Mouse (Mus musculus) ES-E14 (cell line): ENCODE data around the gene Cdc42bpa.

Source experiments
- CHD2 ChIP-seq: IDR thresholded peaks from 2 replicates; pipeline ENCODE4 v1.6.1; 2014; ENCODE audit warnings: mild to moderate bottlenecking, low read depth, low read length, inconsistent platforms
- HCFC1 ChIP-seq: IDR thresholded peaks from 2 replicates; pipeline ENCODE4 v1.6.1; 2012; ENCODE audit warnings: low read length, inconsistent platforms, borderline replicate concordance; ENCODE audit not compliant: insufficient read depth
- MAFK ChIP-seq: IDR thresholded peaks from 2 replicates; pipeline ENCODE4 v1.6.1; 2014; ENCODE audit warnings: mild to moderate bottlenecking, low read depth, low read length, inconsistent platforms; ENCODE audit not compliant: insufficient read depth
- ZC3H11A ChIP-seq: IDR thresholded peaks from 2 replicates; pipeline ENCODE4 v1.6.1; 2012; ENCODE audit warnings: low read depth, mild to moderate bottlenecking, inconsistent platforms, low read length, borderline replicate concordance
- ZNF384 ChIP-seq: IDR thresholded peaks from 2 replicates; pipeline ENCODE4 v1.6.1; 2012; ENCODE audit warnings: low read depth, low read length, inconsistent platforms

DNA sequence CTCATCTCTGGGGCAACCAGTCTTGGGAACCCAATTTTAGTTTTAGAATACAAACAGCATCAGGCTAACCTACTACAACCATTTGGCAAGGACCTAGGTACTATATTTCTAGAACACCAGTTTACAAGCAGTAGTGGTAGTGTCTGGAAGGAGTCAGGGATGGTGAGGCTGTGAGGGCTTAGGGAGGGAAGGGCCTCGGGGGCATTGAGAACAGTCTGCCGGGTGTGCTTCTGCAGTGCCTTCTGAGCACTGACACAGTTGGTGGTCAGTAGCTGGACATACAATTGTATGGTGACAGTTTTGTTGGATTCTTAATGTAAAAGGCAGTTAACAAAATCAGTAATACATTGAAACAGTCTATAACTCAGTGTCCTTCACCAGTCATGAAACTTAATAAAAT is 200.3 kb downstream of the Cdc42bpa start:
- no peak for TF ChIP-seq CHD2
- TF ChIP-seq HCFC1: no peak
- TF ChIP-seq MAFK: no peak
- no peak for TF ChIP-seq ZC3H11A
- no peak for TF ChIP-seq ZNF384
